Mouse (Mus musculus): ENCODE measurements around the gene Mb.

Gene Mb

DNA sequence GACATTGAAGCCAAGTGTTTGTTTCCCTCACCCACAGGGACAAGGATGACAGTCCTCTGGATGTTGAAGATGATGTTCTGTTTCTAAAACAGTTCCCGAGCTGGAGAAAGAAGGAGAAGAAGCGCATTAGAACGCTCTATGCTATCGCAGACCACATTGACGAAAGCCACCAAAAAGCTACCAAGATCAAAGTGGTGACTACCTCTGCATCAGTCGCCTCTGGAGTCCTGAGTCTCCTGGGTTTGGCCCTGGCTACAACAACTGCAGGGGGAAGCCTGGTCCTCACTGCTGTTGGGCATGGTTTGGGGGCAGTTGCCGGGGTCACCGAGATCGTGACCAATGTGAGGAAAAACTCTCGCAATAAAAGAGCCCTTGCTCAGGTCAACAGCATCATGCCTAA, at the start of gene Mb:
Gene Mb, minus strand, starts transcription at position 101 of the 400 bp plus-strand sequence.
- no peak for DNase-seq (ENCODE audit: low spot score in 2 of 2)

DNA sequence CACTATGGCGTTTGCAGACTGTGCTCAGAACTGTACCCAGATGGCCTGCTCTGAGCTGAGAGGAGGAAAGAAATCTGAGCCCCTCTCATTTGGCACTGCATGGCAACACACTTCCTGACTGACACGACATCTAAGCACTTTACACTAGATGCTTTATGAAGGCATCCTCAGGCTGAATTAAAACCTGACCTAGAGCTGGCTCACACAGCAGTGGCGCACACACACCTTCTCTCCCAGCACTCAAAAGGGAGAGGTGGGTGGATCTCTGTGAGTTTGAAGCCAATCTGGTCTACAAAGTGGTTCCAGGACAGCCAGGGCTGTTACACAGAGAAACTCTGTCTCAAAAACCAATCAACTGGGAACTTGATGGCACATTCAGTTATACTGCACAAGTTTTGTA, 49.3 kb upstream of the Mb start:
- DNase-seq (ENCODE audit: low spot score in 2 of 2): no peak

DNA sequence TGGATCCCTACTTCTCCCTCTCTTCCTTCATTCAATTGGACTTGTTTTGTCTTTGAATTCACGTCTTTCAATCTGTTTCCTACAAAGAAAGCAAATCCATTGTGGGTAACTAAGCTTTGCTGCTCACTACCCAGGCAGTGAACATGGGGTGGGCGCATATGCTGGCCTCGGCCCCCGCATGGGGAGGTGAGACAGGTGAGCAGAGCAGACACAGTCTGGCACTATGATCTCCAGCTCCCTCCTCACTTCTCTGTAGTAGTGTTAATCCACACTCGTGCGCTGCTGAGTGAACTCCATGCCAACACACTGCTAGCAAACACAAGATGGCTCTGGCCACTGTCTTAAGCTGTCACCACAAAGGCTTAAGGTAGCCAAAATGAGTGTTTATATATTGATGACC, 46.9 kb upstream of the Mb start:
- DNase-seq (ENCODE audit: low spot score in 2 of 2): no peak

DNA sequence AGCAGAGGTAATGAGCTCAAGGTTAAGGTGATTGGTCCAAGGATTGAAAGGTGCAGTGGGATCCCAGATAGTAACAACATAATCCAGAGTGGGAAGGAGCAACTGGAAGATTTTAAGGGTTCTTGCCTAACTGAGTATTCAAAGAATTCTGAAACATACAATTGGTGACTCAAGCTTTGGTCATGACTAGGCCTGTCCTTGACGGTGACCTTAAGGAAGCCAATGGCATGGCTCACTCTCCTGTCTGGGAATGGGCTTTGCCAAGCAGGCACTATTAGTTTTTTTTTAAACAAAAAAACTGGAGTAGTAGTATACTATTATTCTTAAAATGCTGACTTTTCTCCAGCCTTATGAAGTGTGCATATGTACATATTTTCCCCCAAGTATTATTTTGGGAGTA, 44.7 kb upstream of the Mb start:
- DNase-seq (ENCODE audit: low spot score in 2 of 2): no peak

DNA sequence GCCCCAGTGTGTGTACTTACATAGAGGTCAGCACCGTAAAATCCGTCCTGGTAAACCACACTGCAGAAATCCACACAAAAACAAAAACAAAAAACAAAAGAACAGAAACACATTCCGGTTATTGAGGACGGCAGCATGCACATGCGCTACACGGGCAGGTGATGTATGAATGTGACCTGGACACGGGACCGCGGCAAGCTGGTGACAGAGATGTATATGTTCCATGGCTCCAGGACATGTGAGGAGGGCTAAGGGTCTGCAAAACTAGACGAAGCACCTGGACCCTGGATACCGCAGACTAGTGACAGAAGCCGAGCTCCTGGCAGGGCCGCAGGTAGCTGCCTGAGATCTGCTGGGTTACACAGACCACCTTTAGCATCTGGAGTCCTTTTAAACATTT, 44.0 kb upstream of the Mb start:
- no peak for DNase-seq (ENCODE audit: low spot score in 2 of 2)

DNA sequence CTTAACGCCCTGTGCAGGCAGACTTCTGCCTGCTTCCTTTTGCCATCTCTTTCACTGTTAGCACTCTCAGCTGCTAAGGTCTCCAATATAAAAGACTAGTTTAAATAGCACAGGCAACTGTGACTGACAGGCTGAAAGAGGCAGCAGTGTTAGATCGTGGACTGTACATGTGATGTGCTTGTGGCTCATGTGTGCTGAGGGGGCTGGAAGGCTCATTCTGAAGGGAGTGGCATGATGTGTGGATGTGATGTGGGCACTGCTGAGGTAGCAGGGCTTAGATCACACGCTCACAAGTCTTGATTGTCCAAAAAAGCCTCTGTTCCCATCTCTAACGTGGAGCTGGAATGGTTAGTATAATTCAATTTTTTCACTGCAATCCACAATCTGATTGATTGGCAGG, 40.9 kb upstream of the Mb start:
- DNase-seq (ENCODE audit: low spot score in 2 of 2): no peak

DNA sequence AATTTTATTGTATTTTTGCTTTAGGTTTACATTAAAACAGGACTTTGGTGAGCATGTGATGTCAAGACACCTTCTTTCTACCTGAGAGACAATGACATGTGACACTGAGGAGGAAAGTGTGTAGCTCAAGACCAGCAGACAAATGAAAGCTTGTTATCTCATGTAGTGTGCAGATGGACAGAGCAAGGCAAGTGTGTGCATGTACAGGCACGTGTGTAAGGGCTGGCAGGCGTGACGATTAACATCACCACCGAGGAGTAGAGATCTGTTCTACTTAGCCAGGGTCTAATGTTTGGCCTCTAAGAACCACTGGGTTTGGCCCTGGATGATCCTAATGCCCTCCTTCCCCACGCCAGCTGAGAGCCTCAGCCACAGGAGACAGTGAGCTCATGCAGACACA, 40.1 kb upstream of the Mb start:
- DNase-seq (ENCODE audit: low spot score in 2 of 2): no peak

DNA sequence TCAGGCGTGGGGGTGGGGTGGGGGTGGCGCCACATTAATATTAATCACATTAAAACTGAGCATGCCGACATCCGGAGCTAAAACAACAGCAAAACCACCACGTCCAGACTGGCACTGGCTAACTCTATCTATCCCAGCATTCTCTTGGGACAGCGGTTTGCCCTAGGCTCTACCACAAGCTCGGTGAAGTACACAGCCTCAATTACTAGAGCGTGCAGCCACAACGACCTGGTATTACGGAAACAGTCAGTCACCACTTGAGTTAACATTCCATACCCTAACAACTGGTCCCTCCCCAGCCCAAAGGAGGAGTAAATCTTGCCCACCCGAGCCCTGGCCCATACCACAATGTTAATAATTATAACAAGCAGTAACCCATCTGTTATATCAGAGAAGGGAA, 38.8 kb upstream of the Mb start:
- DNase-seq (ENCODE audit: low spot score in 2 of 2): no peak

DNA sequence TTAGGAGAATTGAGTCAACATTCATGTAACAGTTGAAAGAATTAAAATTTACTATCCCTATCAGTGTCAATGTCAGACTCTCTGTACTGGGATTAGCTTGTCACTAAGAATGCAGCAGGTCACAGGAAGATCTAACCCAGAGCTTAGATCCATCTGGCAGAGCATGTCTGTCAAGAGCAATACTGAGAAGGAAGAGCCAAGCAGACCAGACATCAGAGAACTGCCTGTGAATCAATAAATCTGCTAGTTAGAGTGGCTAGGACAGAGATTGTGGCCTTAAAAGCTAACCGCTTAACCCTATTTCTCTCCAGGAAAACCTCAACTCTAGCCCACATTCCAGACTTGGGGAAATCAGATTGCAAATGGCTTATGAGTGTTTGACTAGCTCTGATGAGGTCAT, 36.0 kb upstream of the Mb start:
- DNase-seq (ENCODE audit: low spot score in 2 of 2): no peak

DNA sequence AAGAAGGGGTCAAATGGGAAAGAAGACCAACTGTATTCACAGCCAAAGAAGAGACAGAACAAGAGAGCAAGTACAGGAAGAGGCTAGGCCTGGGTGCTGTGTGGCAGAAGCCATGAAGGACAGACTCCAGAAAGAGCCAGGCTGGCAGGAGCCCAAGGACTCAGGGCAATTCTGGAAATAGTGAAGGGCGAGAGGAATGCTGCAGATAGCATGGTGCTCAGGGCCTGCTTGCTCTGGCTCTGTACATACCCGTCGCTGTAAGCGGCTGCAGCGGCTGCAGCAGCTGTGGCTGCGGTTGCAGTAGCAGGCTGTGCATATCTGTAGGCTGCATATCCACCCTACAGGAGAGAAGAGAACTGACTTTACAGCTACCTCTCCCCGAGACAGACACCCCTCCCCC, 35.3 kb upstream of the Mb start:
- DNase-seq (ENCODE audit: low spot score in 2 of 2): no peak

DNA sequence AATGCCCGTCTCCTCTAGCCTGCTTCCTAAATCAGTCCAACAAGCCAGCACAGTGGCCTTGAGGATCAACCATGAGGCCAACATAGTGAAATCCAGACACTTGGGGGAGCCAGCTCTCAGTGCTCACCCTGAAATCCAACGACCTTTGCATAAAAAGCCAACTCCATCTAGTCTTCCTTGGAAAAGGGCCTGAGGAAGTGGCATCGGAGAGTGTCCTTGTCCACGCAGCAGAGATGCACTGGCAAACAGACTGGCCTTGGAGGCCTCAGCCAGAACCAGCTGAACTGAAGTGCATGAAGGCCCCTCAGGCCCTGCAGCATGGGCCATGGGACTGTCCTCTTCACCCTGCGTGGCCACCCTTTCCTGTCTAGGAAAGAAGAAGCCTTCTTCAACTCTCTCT, 31.0 kb upstream of the Mb start:
- no peak for DNase-seq (ENCODE audit: low spot score in 2 of 2)

DNA sequence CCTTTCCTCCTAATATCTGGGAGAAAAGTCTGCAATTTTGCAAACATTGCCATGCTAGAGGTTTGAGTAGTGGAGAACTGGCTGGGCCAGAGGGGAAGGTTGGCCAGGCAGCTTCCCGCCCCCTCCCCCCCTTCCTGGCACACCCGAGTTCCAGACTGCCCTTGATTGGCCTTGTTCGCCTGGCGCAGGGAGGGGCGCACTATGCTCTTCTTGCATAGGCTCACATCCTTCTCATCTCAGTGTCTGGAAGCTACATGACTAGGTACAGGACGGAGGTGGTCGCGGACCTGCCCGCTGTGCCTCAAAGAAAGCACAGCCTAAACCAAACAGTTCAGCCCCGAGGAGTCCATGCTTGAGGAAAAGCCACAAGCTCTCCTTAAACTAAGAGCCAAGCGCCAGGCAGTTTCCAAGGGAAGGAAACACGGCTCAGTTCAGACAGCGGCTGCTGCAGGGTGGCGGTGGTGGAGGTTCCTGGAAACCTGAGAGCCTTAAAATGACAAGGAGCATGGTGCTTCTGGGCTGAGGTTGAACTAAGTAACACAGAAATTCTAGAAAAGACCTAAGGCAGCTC, 30.3 kb upstream of the Mb start:
- DNase-seq (ENCODE audit: low spot score in 2 of 2): no peak

DNA sequence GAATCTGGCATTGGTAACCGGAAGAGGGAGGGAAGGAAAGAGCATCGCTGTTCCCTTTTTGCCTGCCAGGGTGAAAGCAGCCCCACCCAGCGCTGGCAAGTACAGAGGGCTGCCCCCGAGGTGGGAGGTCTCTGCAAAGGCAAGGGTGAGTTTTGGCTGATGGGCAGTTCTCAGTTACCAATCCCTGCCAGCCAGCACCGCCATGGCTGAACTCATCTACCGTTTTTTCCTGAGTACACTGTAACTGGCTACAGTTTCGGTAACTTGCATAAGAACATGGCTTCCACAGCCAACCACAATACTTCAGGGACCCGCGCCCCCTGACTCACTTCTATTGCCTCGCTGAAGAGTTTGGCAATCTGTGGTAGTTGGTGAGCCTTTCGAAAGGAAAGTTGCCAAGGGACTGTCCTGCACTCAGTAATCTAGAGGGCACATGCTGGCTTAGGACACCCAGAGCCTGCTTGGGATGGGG, 29.5 kb upstream of the Mb start:
- DNase-seq (ENCODE audit: low spot score in 2 of 2): no peak

DNA sequence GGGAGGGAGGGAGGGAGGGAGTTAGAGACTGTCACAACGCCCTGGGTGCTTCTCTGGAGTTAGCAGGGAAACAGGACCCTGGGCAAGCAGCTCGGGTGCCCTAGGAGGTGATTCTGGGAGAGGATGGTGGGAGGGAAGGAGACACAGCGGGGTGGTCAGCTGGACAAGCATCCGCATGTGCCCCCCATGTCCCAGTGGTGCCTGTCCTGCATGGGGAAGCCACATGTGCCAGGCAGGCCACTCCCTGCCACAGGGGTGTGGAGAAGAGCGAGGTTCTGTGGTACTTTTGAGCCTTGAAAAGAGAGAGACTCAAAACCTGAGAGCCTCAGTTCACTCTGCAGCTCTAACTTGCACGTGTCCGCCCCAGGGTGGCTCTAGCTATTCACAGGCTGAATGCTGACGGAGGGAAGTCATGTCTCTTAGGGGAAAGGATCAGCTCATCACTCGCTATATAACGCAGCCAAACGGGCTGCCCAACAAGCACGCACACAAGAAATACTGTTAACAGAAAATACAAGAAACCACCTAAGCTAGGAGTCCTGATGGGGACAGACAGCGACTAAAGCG, 28.9 kb upstream of the Mb start:
- DNase-seq (ENCODE audit: low spot score in 2 of 2): no peak

DNA sequence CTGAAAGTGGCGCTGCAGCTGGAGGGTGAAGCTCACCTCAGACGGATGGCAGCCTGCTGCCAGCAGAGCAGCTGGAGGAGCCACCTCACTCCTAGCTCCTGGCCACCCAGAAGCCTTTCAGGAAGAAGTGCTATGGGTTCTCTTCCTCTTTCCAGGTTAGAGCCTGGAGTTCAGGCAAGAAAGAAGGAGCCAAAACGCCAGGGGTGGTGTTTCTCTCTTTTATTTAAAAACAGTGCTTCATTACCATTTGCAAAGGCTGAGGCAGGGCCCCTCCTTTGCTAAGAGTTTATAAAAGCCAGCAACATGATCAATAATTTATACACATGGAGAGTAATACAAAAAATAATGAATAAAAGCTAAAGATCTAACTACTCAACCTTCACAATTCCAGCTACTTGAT, 28.3 kb upstream of the Mb start:
- no peak for DNase-seq (ENCODE audit: low spot score in 2 of 2)

DNA sequence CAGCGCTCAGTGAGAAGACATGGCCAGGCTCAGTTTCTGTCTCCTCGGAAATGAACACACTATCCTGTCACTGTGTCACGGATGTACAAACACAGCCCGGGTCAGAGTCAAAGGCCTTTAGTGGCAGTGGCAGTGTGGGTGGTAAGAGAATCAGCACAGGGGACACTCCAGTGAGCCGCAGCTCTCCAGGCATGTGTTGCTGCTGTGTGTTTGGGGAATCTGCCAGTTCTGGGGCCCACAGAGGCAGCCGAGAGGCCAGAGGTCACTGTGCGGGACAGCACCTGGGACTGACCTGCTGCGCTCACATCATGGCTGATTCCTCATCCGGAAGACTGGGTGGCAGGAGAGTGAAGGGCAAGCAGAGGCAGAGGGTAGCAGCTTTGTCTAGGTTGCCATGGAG, 27.4 kb upstream of the Mb start:
- DNase-seq (ENCODE audit: low spot score in 2 of 2): no peak

DNA sequence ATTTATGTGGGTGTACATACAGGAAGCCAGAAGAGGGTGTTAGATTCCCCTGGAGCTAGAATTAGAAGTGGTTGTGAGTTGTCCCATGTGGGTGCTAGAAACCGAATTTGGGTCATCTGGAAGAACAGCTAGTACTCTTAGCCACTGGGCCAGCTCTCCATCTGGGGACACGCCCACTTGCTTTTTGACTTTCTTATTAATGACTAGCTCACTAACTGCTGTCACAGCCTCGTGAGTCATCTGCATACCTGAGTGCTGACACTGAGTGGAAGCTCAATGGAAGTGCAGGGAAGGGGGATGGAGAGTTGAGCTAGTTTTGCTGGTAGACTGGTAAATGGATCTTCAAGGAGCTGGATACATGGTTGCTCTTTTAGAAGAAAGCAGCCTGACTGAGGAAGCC, 26.1 kb upstream of the Mb start:
- DNase-seq (ENCODE audit: low spot score in 2 of 2): no peak

DNA sequence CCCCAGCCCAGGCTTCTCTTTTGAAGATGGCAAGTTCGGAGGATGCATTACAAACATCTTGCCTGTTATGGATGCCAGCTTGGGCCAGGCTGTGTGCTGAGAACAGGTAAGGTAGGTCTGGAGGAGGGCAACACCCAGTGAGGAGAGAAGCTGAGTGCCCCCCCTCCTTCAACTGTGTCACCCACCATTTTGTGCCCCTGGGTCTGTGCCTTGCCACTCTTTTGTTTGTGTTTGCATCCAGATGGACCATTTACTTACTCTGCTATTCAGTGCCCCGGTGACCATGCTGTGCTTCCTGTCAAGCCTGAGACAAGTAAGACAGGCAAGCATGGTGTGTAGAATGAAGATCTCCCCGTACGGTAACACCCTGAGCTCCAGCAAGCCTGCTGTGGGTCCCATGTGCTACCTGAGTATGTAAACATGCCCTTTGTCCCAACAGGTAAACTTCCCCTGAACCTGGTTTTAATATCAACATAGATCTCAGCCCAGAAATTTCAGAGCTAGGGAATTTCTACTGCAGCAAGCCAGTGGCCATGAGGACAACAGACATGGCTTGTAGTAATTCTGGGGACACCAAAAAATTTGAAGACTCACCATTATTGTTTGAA, 22.2 kb upstream of the Mb start:
- no peak for DNase-seq (ENCODE audit: low spot score in 2 of 2)

DNA sequence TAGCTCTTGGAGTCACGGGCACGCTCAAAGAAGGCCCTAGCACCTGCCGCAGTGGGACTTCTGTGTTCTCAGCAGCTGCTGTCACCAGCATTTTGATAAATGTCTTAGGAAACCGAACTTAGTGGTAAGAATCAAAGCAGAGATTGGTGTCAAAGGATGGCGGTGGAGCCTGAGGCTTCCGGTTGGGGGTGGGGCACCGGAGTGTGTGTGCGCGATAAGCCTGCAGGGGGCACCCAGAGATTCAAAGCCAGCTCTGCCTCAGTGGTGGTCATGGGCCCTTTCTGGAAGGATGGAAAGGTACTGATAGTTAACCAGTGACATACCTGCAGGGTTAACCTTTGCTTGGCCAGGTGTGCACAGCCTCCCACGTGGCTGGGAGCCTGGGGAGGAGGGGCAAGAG, 21.0 kb upstream of the Mb start:
- no peak for DNase-seq (ENCODE audit: low spot score in 2 of 2)

DNA sequence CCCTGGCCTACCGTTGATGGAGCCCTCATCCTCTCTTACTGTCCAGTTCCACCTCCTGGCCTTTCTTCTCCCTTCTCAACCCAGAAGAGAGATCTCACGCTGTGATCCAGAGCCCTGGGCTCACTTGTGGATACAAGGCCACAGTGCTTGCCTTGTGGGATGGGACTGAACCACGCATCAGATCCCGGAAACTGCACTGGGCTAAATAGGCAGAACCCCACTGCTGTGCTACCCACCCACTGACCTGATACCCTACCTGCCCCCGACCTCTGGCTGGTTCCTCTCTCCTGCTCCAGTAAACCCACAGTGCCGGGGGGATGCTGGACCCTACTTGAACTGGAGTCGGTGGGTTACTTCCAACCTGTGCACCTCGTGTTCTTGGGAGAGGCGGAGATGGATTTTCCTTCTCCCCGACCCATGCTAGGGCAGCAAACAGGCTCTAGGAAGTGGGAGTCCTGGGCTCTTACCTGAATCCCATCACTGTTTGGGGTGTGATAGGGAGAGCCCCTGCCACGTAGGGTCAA, 20.3 kb upstream of the Mb start:
- DNase-seq (ENCODE audit: low spot score in 2 of 2): no peak

DNA sequence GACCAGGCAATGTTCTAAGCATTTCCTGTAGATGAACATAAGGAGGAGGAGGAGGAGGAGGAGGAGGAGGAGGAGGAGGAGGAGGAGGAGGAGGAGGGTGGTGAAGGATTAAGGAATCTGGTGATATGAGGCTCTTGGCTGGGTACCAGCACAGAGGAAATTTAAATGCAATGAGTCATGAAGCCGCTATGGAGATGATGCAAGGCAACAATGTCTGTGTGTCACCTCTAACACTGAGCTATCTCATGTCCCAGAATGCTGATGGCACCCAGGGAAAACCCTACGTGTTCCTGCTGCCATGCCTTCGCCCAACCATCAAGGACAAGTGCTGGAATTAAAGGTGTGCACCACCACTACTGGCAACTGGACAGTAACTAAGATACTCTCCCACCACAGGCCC, 18.5 kb upstream of the Mb start:
- no peak for DNase-seq (ENCODE audit: low spot score in 2 of 2)

DNA sequence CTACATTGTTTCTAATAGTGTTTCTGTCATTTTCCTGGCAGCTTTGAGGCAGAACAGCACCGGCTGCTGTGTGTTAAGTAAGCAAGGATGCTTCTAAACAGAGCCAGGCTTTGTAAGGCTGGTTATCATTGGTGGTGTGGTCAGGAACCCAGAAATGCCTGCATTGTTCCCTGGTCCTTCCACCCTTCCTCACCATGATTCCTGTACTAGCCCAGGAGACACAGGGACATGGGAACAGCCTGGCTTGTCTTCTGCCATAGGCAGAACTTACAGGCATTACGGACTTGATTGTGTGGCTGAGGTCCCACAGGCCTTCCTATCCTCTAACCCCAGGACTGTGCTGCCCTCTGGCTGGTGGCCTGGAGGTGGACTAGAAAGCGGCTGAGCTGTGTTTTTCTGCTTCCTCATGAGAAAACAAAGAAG, 18.0 kb upstream of the Mb start:
- DNase-seq (ENCODE audit: low spot score in 2 of 2): no peak

DNA sequence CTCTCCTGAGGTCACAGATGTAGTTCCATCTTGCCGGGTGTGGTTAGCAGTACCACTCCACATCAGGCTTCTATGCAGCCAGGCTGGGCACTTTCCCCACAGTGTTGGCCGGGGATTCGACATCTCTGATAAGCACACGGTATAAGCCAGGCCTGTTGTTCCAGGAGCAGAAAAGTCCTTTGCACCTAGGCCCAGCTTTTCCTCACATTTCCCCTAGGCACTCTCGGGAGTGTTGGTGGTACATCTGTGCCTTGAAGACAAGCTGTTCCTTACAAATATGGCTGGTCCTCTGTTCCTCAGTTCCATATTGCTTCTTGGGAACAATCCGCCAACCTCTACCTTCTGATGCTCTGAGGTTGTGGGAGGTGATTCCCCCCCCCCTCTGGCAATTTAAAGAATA, 15.8 kb upstream of the Mb start:
- DNase-seq (ENCODE audit: low spot score in 2 of 2): no peak

Data from spleen, postnatal 4 days (tissue).